Mouse (Mus musculus): ENCODE results near the gene Rnf207. TPM values are rescaled to one million over a fixed set of nuclear protein-coding genes. Genes with fewer than 3 reads are reported as not detected.

Rnf207 gene
- polyA plus RNA-seq, 1 experiment from 2014 or later: 1.00 TPM

DNA sequence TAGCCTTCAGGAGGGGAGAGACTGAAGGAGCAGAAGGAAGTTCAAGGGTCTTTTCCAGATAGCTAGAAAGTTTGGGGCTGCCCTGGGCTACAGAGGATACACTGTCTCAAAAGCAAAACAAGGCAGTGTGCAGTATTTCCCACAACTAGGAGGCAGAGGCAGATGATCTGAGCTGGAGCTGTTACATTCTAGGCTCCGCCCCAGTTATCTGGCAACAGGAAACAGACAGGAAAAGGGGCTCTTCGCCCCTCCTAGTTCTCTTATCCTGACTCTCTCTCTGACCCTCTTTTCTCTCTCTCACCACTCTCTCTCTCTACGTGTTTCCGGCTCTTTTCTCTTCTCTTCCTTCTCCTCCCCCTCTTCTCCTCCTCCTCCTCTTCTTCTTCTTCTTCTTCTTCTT, 22.9 kb downstream of the Rnf207 start:
- Histone ChIP-seq H3K27me3 (ENCODE audit: control insufficient read depth, insufficient read depth, low read length) (peaks cover 9% of the 10 kb centered on the region; the same call in 1 of the 2 replicates), H3K4me3 (ENCODE audit: low read depth, low read length) (no peak overlapping the region), H3K36me3 (ENCODE audit: control insufficient read depth, insufficient read depth, low read length) (peaks cover 4% of the 10 kb centered on the region; the same call in 1 of the 2 replicates), H3K4me1 (ENCODE audit: control insufficient read depth, insufficient read depth, low read length) (peaks cover 21% of the 10 kb centered on the region), H3K27ac (ENCODE audit: low read length) (peak overlapping the region; percentile 52; the same call in 1 of the 2 replicates), H3K9me3 (ENCODE audit: control insufficient read depth, low read depth, low read length) (no peaks in the 10 kb centered on the region), H3K9ac (replicated peaks; ENCODE audit: low read depth, low read length) (no peak overlapping the region), H3K4me2 (replicated peaks; ENCODE audit: low read depth, low read length) (no peak overlapping the region)
- ATAC-seq (ENCODE audit: insufficient number of reproducible peaks, insufficient read depth, low FRiP score, low read depth): no peak
- WGBS: 35% methylated on average over 4 of the region's 4 CpGs

DNA sequence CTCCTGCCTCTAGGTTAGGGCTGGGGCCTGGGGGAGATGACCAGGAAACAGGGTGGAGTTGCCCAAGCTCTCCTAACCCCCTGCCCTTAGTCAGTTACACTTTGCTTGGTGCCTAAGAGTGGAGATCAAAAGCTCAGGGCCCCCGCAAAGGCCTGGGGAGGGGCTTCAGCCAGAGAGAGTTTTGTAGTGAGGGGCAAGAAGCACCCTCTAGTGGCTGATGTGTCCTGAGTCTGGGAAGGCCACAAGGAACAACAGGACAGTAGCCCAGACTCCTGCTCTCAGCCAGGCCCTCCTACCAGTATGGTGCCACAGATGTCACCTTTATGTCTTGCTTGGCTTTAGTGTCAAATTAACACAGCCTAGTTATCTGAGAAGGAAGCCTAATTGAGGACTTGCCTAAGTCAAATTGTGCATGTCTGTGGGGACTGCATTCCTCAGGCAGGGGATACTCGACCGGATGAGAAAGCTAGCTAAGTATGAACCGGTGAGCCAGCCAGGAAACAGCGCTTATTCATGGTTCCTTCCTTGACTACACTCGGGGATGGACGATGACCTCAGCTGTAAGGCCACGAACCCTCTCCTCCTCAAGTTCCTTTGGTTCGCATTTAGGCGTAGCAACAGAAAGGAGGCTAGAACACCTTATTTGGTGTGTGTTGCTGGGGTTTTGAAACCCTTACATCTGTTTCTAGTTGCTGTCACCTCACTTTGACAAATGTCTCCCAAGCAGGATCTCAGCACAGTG, 24.4 kb downstream of the Rnf207 start:
- peaks cover 22% of the 10 kb centered on the region for H3K27me3 ChIP-seq (ENCODE audit: control insufficient read depth, insufficient read depth, low read length)
- ATAC-seq (ENCODE audit: insufficient number of reproducible peaks, insufficient read depth, low FRiP score, low read depth): no peak
- no peaks in the 10 kb centered on the region for H3K36me3 ChIP-seq (ENCODE audit: control insufficient read depth, insufficient read depth, low read length)
- H3K4me3 ChIP-seq (ENCODE audit: low read depth, low read length): no peak overlapping the region
- H3K4me1 ChIP-seq (ENCODE audit: control insufficient read depth, insufficient read depth, low read length): peaks cover 27% of the 10 kb centered on the region
- 52% methylated on average over 10 of the region's 10 CpGs for WGBS
- H3K4me2 ChIP-seq (replicated peaks; ENCODE audit: low read depth, low read length): no peak overlapping the region
- H3K9ac ChIP-seq (replicated peaks; ENCODE audit: low read depth, low read length): no peak overlapping the region
- H3K27ac ChIP-seq (ENCODE audit: low read length): no peak overlapping the region
- no peaks in the 10 kb centered on the region for H3K9me3 ChIP-seq (ENCODE audit: control insufficient read depth, low read depth, low read length)

DNA sequence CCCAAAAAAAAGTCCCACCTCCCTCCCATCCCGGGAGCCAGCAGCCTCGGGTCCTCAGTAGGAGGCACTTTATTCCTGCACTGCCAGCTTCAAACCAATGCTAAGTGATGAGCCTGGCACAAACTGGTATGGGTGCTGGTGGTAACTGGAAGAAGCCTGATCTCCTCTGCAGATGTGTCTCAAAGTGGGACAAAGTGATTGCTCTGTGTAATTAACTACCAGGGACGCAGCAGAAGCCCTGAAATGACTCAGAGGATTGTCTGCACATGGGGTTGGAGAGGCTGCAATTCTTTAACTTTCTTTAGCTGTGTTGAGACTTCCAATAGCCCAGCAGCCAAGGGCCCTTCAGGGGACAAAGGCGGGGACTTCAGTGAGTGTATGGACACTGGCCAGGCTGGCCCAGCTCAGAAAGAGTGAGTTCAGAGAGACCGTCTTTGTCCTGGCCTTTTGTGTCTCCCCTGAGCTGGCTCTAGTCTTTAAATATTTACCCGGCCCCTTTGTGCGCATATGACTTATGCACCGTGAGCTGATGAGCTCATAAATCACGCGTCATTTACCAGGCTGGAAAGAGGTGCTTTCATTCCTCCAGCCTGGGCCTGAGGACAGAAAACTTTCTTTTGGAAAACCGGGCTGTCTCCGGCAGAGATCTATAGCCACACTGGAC, 26.6 kb downstream of the Rnf207 start:
- Histone ChIP-seq H3K4me3 (ENCODE audit: low read depth, low read length) (no peak overlapping the region), H3K4me1 (ENCODE audit: control insufficient read depth, insufficient read depth, low read length) (peaks cover 19% of the 10 kb centered on the region; the same call in 1 of the 2 replicates), H3K27me3 (ENCODE audit: control insufficient read depth, insufficient read depth, low read length) (peaks cover 36% of the 10 kb centered on the region), H3K4me2 (replicated peaks; ENCODE audit: low read depth, low read length) (no peak overlapping the region), H3K9me3 (ENCODE audit: control insufficient read depth, low read depth, low read length) (no peaks in the 10 kb centered on the region), H3K27ac (ENCODE audit: low read length) (no peak overlapping the region), H3K36me3 (ENCODE audit: control insufficient read depth, insufficient read depth, low read length) (no peaks in the 10 kb centered on the region), H3K9ac (replicated peaks; ENCODE audit: low read depth, low read length) (no peak overlapping the region)
- WGBS: 14% methylated on average over 12 of the region's 12 CpGs
- no peak for ATAC-seq (ENCODE audit: insufficient number of reproducible peaks, insufficient read depth, low FRiP score, low read depth)

DNA sequence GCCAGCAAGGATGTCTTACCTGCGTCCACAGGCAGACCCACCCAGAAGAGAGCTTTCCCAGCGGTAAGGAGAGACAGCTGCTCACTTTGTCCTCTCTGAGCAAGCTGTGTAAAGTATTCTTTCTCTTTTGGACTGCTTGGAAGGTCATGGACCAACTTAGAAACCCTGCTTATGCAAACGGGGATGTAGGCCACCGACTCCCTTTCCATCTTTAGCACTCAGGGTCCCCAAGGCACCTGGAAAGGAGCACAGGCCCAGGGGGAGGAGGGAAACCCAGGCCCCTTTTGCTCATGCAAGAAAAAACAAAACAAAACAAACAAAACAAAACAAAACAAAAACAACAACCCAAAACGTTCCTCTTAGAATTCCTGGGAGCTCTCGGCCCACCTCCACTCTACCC, 27.2 kb downstream of the Rnf207 start, which contains the start of gene Hes3:
Gene Hes3, minus strand, starts transcription at position 101 of the 400 bp plus-strand sequence.
- Histone ChIP-seq H3K4me3 (ENCODE audit: low read depth, low read length) (peak within 1 kb of the TSS; percentile 8; the same call in 1 of the 2 replicates), H3K27me3 (ENCODE audit: control insufficient read depth, insufficient read depth, low read length) (peaks cover 43% of the 10 kb centered on the region), H3K36me3 (ENCODE audit: control insufficient read depth, insufficient read depth, low read length) (no peaks in the 10 kb centered on the region), H3K9ac (replicated peaks; ENCODE audit: low read depth, low read length) (no peak within 1 kb of the TSS), H3K4me2 (replicated peaks; ENCODE audit: low read depth, low read length) (peak within 1 kb of the TSS; percentile 37), H3K9me3 (ENCODE audit: control insufficient read depth, low read depth, low read length) (no peaks in the 10 kb centered on the region), H3K27ac (ENCODE audit: low read length) (no peak within 1 kb of the TSS), H3K4me1 (ENCODE audit: control insufficient read depth, insufficient read depth, low read length) (peaks cover 19% of the 10 kb centered on the region; the same call in 1 of the 2 replicates)
- WGBS: 33% methylated on average over 6 of the region's 6 CpGs
- ATAC-seq (ENCODE audit: insufficient number of reproducible peaks, insufficient read depth, low FRiP score, low read depth): no peak

DNA sequence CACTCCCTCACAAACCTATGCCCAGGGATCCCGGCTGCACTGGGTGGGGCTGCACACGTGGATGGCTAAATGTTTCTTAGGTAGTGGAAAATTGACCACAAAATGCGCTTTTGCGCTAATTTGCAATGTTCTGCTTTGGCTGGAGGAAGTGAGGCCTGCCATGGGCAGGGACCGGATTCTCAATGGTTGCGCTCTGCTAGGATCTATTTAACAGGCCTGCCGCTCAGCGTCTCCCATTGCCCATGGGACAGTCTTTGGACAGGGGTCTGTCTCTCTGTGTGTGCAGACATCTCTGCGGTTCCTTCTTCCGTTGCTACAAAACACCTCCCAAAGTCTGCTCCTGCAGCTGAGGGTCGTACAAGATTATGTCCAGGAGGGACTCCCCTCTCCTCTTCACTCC, 27.8 kb downstream of the Rnf207 start:
- no peak overlapping the region for H3K27ac ChIP-seq (ENCODE audit: low read length)
- peaks cover 48% of the 10 kb centered on the region for H3K27me3 ChIP-seq (ENCODE audit: control insufficient read depth, insufficient read depth, low read length)
- H3K36me3 ChIP-seq (ENCODE audit: control insufficient read depth, insufficient read depth, low read length): no peaks in the 10 kb centered on the region
- H3K9me3 ChIP-seq (ENCODE audit: control insufficient read depth, low read depth, low read length): no peaks in the 10 kb centered on the region
- peaks cover 19% of the 10 kb centered on the region; the same call in 1 of the 2 replicates for H3K4me1 ChIP-seq (ENCODE audit: control insufficient read depth, insufficient read depth, low read length)
- WGBS: 25% methylated on average over 11 of the region's 11 CpGs
- H3K4me3 ChIP-seq (ENCODE audit: low read depth, low read length): no peak overlapping the region
- no peak overlapping the region for H3K9ac ChIP-seq (replicated peaks; ENCODE audit: low read depth, low read length)
- no peak for ATAC-seq (ENCODE audit: insufficient number of reproducible peaks, insufficient read depth, low FRiP score, low read depth)
- 0 out of 2 replicates have a peak overlapping the region, but pooled peaks have one; percentile 37 for H3K4me2 ChIP-seq (replicated peaks; ENCODE audit: low read depth, low read length)

DNA sequence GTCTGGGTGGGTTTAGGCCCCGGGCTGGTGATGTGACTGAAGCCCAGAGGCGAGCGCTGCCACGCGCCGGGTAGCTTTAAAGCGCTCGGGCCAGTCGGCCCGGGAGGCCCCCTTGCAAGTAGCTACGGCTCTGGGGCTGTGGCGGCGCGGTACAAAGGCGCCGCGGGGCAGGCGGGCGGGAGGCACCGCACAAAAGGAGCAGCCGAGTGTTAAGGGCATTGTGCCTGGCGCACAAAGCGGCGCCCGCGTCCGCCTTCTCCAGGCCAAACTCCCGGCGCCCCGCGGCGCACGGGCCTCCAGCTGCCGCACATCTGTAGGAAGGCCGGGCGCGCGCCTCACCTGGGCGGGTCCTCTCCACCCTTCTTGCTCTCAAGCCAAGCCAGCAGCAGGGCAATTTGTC, 28.4 kb downstream of the Rnf207 start:
- Histone ChIP-seq H3K9ac (replicated peaks; ENCODE audit: low read depth, low read length) (no peak overlapping the region), H3K36me3 (ENCODE audit: control insufficient read depth, insufficient read depth, low read length) (no peaks in the 10 kb centered on the region), H3K9me3 (ENCODE audit: control insufficient read depth, low read depth, low read length) (no peaks in the 10 kb centered on the region), H3K27ac (ENCODE audit: low read length) (no peak overlapping the region), H3K27me3 (ENCODE audit: control insufficient read depth, insufficient read depth, low read length) (peaks cover 53% of the 10 kb centered on the region), H3K4me2 (replicated peaks; ENCODE audit: low read depth, low read length) (peak overlapping the region; percentile 37), H3K4me1 (ENCODE audit: control insufficient read depth, insufficient read depth, low read length) (peaks cover 15% of the 10 kb centered on the region; the same call in 1 of the 2 replicates), H3K4me3 (ENCODE audit: low read depth, low read length) (peak overlapping the region; percentile 8)
- ATAC-seq (ENCODE audit: insufficient number of reproducible peaks, insufficient read depth, low FRiP score, low read depth): no peak
- WGBS: under 1% methylated on average over 39 of the region's 39 CpGs

DNA sequence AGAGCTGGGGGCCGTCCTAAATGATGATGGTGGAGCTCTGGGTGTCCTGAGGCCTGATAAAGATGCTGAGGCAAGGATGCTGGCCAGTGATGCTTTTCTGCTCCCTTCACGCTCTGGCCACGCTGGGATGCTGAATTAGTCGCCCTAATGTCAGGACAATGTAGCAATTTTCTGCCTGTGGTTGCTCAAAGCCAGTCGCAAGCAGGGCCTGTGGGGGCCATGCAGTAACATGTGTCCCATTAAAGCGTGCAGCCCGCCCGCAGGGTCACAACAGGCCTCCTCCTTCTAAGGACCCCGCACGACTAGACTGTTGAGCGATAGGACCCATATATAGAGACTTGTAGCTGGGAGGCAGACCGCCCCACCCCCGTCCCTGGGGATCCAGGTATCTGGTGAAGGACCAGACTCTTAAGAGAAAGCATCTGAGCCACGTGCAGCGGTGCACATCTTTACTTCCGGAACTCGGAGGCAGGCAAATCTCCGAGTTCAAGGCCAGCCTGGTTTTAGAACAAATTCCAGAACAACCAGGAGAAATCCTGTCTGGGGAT, 30.3 kb downstream of the Rnf207 start:
- 55% methylated on average over 18 of the region's 18 CpGs for WGBS
- peaks cover 64% of the 10 kb centered on the region for H3K27me3 ChIP-seq (ENCODE audit: control insufficient read depth, insufficient read depth, low read length)
- ATAC-seq (ENCODE audit: insufficient number of reproducible peaks, insufficient read depth, low FRiP score, low read depth): no peak

DNA sequence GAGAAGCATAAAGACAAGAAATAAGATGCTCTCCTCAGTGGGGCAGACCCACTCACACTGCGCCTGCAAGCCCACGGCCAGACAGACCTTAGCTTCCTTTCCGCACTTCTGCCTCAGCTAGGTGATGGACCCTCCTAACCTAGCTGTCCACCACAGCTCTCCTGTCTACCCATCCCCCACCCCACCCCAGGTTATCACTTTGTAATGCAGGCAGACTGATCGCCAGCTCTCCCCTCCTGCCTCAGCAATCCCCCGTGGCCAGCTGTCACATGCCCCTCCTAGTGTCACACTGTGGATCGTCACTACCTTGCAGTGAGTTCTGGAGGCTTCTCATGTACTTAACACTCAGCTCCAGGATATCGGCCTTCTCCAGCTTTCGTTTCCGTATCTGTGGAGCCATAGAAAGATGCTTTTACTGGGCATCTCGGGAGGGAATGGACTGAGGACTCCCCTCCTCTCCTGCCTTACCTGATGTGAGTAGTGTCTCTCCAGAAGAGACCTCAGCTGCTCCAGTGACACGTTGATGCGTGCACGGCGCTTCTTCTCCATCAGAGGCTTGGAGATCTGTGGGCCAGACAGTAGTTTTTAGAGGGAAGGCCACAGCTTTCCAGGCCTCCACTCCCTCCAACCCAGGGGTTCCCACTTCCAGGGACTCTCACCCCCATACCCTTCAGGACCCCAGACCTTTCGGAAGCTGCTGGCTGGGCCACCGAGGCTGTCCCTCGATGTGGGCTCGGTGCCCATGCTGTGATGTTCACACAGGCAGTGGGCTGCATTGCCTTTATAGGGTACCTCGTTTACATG, 31.3 kb downstream of the Rnf207 start:
- Histone ChIP-seq H3K4me1 (ENCODE audit: control insufficient read depth, insufficient read depth, low read length) (peaks cover 20% of the 10 kb centered on the region), H3K36me3 (ENCODE audit: control insufficient read depth, insufficient read depth, low read length) (no peaks in the 10 kb centered on the region), H3K9me3 (ENCODE audit: control insufficient read depth, low read depth, low read length) (no peaks in the 10 kb centered on the region), H3K4me2 (replicated peaks; ENCODE audit: low read depth, low read length) (no peak overlapping the region), H3K27ac (ENCODE audit: low read length) (no peak overlapping the region), H3K27me3 (ENCODE audit: control insufficient read depth, insufficient read depth, low read length) (peaks cover 72% of the 10 kb centered on the region), H3K9ac (replicated peaks; ENCODE audit: low read depth, low read length) (no peak overlapping the region), H3K4me3 (ENCODE audit: low read depth, low read length) (no peak overlapping the region)
- no peak for ATAC-seq (ENCODE audit: insufficient number of reproducible peaks, insufficient read depth, low FRiP score, low read depth)
- 23% methylated on average over 19 of the region's 19 CpGs for WGBS

More for the DNA sequence above, 30.3 kb downstream of the Rnf207 start:
- H3K4me1 ChIP-seq (ENCODE audit: control insufficient read depth, insufficient read depth, low read length): peaks cover 15% of the 10 kb centered on the region; the same call in 1 of the 2 replicates
- no peak overlapping the region for H3K4me3 ChIP-seq (ENCODE audit: low read depth, low read length)
- H3K9ac ChIP-seq (replicated peaks; ENCODE audit: low read depth, low read length): no peak overlapping the region
- H3K27ac ChIP-seq (ENCODE audit: low read length): no peak overlapping the region
- H3K36me3 ChIP-seq (ENCODE audit: control insufficient read depth, insufficient read depth, low read length): no peaks in the 10 kb centered on the region
- no peak overlapping the region for H3K4me2 ChIP-seq (replicated peaks; ENCODE audit: low read depth, low read length)
- H3K9me3 ChIP-seq (ENCODE audit: control insufficient read depth, low read depth, low read length): no peaks in the 10 kb centered on the region
